Mouse (Mus musculus) layer of hippocampus, adult 9-10 months (tissue): ENCODE data around the gene 1700025C18Rik.

ENCODE experiments used
- DNase-seq: peaks from one replicate; pipeline ENCODE4 v3.0.0; 2022; ENCODE audit warnings: low spot score

Gene 1700025C18Rik

DNA sequence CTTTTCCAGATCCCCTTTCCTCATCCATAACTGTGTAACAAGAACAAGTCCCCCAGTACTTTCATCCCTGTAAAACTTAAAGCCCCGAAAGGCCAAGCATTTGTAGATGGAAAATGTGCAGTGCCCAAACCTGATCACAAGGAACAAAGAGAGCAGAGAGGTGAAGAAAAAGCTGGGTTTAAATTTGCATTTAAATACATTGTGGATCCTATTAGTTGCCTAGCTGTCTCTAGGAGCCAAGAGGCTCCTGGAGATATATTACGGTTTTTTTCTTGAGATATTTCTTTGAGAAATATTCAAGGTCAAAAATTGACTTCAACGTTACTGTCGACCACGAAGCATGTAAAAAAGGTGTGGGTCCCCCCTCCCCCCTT lies 55.5 kb downstream of the 1700025C18Rik start:
- no peak for DNase-seq

GRCm38 (mm10) chr2:165034131-165035057 lies 56.2 kb downstream of the 1700025C18Rik start, which contains the start of gene Ncoa5:
Gene Ncoa5, minus strand, starts transcription at chr2:165034867.
- peak; percentile 87 for DNase-seq

DNA sequence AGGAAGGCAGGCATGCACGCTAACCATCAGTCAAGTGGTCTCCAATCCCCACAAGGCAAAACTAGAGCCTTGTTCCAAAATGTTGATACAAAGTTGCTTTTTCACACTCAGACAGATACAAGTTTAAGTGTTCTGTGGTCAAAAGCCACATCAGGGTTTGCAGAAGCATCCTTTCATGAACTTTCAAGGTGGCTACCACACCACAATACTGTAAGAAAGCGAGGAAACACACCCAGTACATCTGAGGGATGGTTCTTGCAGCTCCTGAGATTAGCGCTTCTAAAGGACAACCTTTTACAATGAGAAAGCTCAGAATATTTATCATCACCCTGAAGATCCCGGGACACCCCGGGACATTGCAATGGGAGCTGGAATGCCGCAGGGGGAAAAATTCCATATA lies 57.2 kb downstream of the 1700025C18Rik start:
- DNase-seq = no peak

DNA sequence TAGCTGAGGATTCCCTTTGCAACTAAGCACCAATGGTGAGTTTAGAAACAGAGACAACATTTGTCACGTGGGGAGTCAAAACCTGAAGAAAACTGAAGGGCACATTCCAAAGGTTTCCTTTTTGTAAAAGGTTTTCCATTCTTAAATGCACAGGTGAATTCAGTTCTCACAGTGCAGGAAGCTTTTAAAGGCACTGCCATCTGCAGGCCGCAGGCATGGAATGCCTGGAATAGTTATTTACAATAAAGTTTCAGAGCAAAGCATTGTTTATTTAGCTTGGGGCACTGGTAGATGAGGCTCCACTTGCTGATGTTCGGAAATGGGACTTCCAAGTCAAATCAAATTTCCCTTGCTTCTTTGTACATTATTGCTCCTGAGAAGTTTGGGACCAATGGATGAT lies 58.0 kb downstream of the 1700025C18Rik start:
- no peak for DNase-seq
